ENCODE assay signal across 16 mouse cellular contexts in the genomic region with DNA sequence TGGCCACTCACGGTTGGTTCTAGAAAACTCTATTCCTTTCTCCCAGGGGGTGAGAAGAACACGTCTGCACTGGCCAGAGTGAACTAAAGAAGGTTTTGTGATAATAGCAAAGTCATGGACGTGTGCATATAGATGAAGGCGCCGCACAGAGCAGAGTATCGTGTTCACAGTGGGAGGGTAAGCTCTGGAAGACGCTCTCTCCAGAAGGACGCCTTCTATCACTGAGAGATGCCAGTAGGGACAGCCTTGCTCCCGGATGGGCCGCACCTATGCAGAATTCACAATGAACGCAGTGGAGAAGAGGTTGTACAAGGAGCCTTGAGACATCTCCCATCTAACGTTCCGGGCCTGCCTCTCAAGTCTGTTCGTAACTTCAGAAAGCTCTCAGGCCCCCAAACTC.
"Had no signal": no experiment of that assay in that cellular context is flagged by ENCODE, and none has a peak within 500 bp of the region (broad histone marks: within the 10 kb centered on the region; RNA-seq: fewer than 3 reads in every experiment).

No protein-coding gene starts in this region.

- H3K4me2 ChIP-seq: liver, embryonic 11.5 days; liver, embryonic 15.5 days; neural tube, embryonic 12.5 days had no signal

- H3K27ac ChIP-seq: left cerebral cortex, adult 2 months; limb, embryonic 10.5 days; liver, embryonic 15.5 days; neural tube, embryonic 12.5 days had no signal

- H3K9ac ChIP-seq: liver, embryonic 15.5 days; neural tube, embryonic 12.5 days had no signal

- ATAC-seq: intestine, embryonic 16.5 days; lung, postnatal 0 days had no signal

- H3K9me3 ChIP-seq: limb, embryonic 10.5 days; liver, embryonic 15.5 days had no signal

- H3K4me3 ChIP-seq: left cerebral cortex, adult 2 months; limb, embryonic 10.5 days; liver, embryonic 15.5 days; myocyte; neural tube, embryonic 12.5 days had no signal

- DNase-seq: kidney, adult 8-10 months; kidney, postnatal 25 days; lung, adult 2 months; lung, postnatal 36 days; right cerebral cortex, postnatal 4 days; spleen, adult 18-20 months; thymus, adult 18-20 months; thymus, postnatal 14 days had no signal

- H3K4me1 ChIP-seq: liver, embryonic 15.5 days had no signal

- H3K36me3 ChIP-seq: limb, embryonic 10.5 days; liver, embryonic 15.5 days; neural tube, embryonic 12.5 days had no signal

- H3K27me3 ChIP-seq: liver, embryonic 15.5 days; neural tube, embryonic 12.5 days had no signal
